Mouse (Mus musculus): Measurements from ENCODE around the gene Dpm1. TPM values are rescaled to one million over a fixed set of nuclear protein-coding genes. Genes with fewer than 3 reads are reported as not detected.

Dpm1 gene
- polyA plus RNA-seq, 2 experiments from 2014 or later = 101 to 112 TPM

GRCm38 (mm10) chr2:168166750-168167460, 63.5 kb downstream of the Dpm1 start:
- no peak for ATAC-seq

- no peak for ATAC-seq
Observed at GRCm38 (mm10) chr2:168161978-168162377, 68.4 kb downstream of the Dpm1 start.

GRCm38 (mm10) chr2:168161514-168161971, 68.8 kb downstream of the Dpm1 start:
- ATAC-seq = no peak

GRCm38 (mm10) chr2:168160370-168160930, 69.9 kb downstream of the Dpm1 start:
- ATAC-seq = no peak

Other genes starting within 250 kb of the Dpm1 start
- gene Ripor3, start 220.0 kb downstream of the Dpm1 start, polyA plus RNA-seq (2017; shearing (Covaris generic)) = under 1 TPM; 0.17 to 0.63 TPM
- gene Pard6b, start 149.6 kb downstream of the Dpm1 start, polyA plus RNA-seq (2017; shearing (Covaris generic)) = 1 to 10 TPM in 1 of 2 experiments, under 1 TPM in 1; 0.23 to 1.2 TPM
- gene Adnp, start 23.5 kb downstream of the Dpm1 start, polyA plus RNA-seq (2017; shearing (Covaris generic)) = 1 to 10 TPM; 1.4 to 3.1 TPM
- 10 to 100 TPM; 24.7 to 35.6 TPM for gene Gm20716, start 227 bp downstream of the Dpm1 start, polyA plus RNA-seq (2017; shearing (Covaris generic))
- under 1 TPM; 0.59 to 0.62 TPM for gene Mocs3, start within 50 bp of the Dpm1 start, polyA plus RNA-seq (2017; shearing (Covaris generic))
- not detected for gene Kcng1, start 51.1 kb upstream of the Dpm1 start, polyA plus RNA-seq (2017; shearing (Covaris generic))